Mouse (Mus musculus): ENCODE results near the gene Ddah1. TPM values are rescaled to one million over a fixed set of nuclear protein-coding genes. Genes with fewer than 3 reads are reported as not detected.

Gene Ddah1
- total RNA-seq, 2 experiments from 2014 or later: 2.4 to 3.5 TPM

- no peak for DNase-seq (ENCODE audit: low spot score in 2 of 2)
These were observed 43.6 kb downstream of the Ddah1 start for GRCm38 (mm10) chr3:145802106-145802505.

GRCm38 (mm10) chr3:145805848-145806247, 47.4 kb downstream of the Ddah1 start:
- DNase-seq (ENCODE audit: low spot score in 2 of 2): no peak

- DNase-seq (ENCODE audit: low spot score in 2 of 2): no peak
These were observed 48.0 kb downstream of the Ddah1 start for GRCm38 (mm10) chr3:145806502-145806901.

- DNase-seq (ENCODE audit: low spot score in 2 of 2): no peak
These were observed 58.3 kb downstream of the Ddah1 start for GRCm38 (mm10) chr3:145816807-145817206.

GRCm38 (mm10) chr3:145817276-145817675, 58.8 kb downstream of the Ddah1 start:
- DNase-seq (ENCODE audit: low spot score in 2 of 2): no peak

GRCm38 (mm10) chr3:145820439-145820838, 62.0 kb downstream of the Ddah1 start:
- DNase-seq (ENCODE audit: low spot score in 2 of 2): no peak

- no peak for DNase-seq (ENCODE audit: low spot score in 2 of 2)
These were observed 62.5 kb downstream of the Ddah1 start for GRCm38 (mm10) chr3:145820938-145821337.

GRCm38 (mm10) chr3:145822201-145822600, 63.7 kb downstream of the Ddah1 start:
- no peak for DNase-seq (ENCODE audit: low spot score in 2 of 2)

- DNase-seq (ENCODE audit: low spot score in 2 of 2): no peak
These were observed 65.2 kb downstream of the Ddah1 start for GRCm38 (mm10) chr3:145823661-145824060.

- no peak for DNase-seq (ENCODE audit: low spot score in 2 of 2)
These were observed 67.1 kb downstream of the Ddah1 start for GRCm38 (mm10) chr3:145825416-145826055.

- peak; percentile 19 to 27 for DNase-seq (ENCODE audit: low spot score in 2 of 2)
These were observed 68.9 kb downstream of the Ddah1 start for GRCm38 (mm10) chr3:145827191-145828045.

GRCm38 (mm10) chr3:145828906-145829305, 70.4 kb downstream of the Ddah1 start:
- no peak for DNase-seq (ENCODE audit: low spot score in 2 of 2)

GRCm38 (mm10) chr3:145833948-145834538, 75.6 kb downstream of the Ddah1 start:
- DNase-seq (ENCODE audit: low spot score in 2 of 2): no peak

- no peak for DNase-seq (ENCODE audit: low spot score in 2 of 2)
These were observed 79.8 kb downstream of the Ddah1 start for GRCm38 (mm10) chr3:145838281-145838680.

GRCm38 (mm10) chr3:145841961-145842710, 83.7 kb downstream of the Ddah1 start:
- DNase-seq (ENCODE audit: low spot score in 2 of 2): no peak

GRCm38 (mm10) chr3:145843836-145844235, 85.4 kb downstream of the Ddah1 start:
- DNase-seq (ENCODE audit: low spot score in 2 of 2): no peak

GRCm38 (mm10) chr3:145844891-145845290, 86.4 kb downstream of the Ddah1 start:
- no peak for DNase-seq (ENCODE audit: low spot score in 2 of 2)

- DNase-seq (ENCODE audit: low spot score in 2 of 2): no peak
These were observed 87.8 kb downstream of the Ddah1 start for GRCm38 (mm10) chr3:145846255-145846654.

- DNase-seq (ENCODE audit: low spot score in 2 of 2): no peak
These were observed 93.6 kb downstream of the Ddah1 start for GRCm38 (mm10) chr3:145852041-145852440.

GRCm38 (mm10) chr3:145852800-145853199, 94.3 kb downstream of the Ddah1 start:
- DNase-seq (ENCODE audit: low spot score in 2 of 2): no peak

- no peak for DNase-seq (ENCODE audit: low spot score in 2 of 2)
These were observed 95.2 kb downstream of the Ddah1 start for GRCm38 (mm10) chr3:145853713-145854112.
